Mouse (Mus musculus): Measurements from ENCODE around the gene Anapc13. TPM values are rescaled to one million over a fixed set of nuclear protein-coding genes. Genes with fewer than 3 reads are reported as not detected.

Anapc13 gene
- polyA plus RNA-seq, 1 experiment from 2014 or later = 89.4 TPM

- H3K4me2 ChIP-seq (ENCODE audit: low read depth, low read length) = no peak overlapping the region
- no peaks in the 10 kb centered on the region for H3K36me3 ChIP-seq (ENCODE audit: control insufficient read depth, insufficient read depth)
- ATAC-seq (ENCODE audit: low read depth) = no peak
- no peaks in the 10 kb centered on the region for H3K4me1 ChIP-seq (ENCODE audit: control insufficient read depth, low read depth, low read length)
- no peak overlapping the region for H3K4me3 ChIP-seq (ENCODE audit: low read depth, low read length)
- H3K27ac ChIP-seq (ENCODE audit: low read length) = no peak overlapping the region
- H3K27me3 ChIP-seq (ENCODE audit: control insufficient read depth, insufficient read depth, low read depth, low read length) = no peaks in the 10 kb centered on the region
- WGBS (ENCODE audit: insufficient replicate concordance) = 37% methylated on average over 7 of the region's 7 CpGs
- H3K9ac ChIP-seq (ENCODE audit: low read depth, low read length) = no peak overlapping the region
- H3K9me3 ChIP-seq (replicated peaks; ENCODE audit: control insufficient read depth, low read length) = no peaks in the 10 kb centered on the region
Measured at GRCm38 (mm10) chr9:102650637-102651036, 24.5 kb downstream of the Anapc13 start.

- no peaks in the 10 kb centered on the region for H3K36me3 ChIP-seq (ENCODE audit: control insufficient read depth, insufficient read depth)
- H3K9ac ChIP-seq (ENCODE audit: low read depth, low read length) = no peak overlapping the region
- 42% methylated on average over 6 of the region's 6 CpGs for WGBS (ENCODE audit: insufficient replicate concordance)
- no peak for ATAC-seq (ENCODE audit: low read depth)
- no peak overlapping the region for H3K4me2 ChIP-seq (ENCODE audit: low read depth, low read length)
- no peak overlapping the region for H3K4me3 ChIP-seq (ENCODE audit: low read depth, low read length)
- H3K27ac ChIP-seq (ENCODE audit: low read length) = no peak overlapping the region
- no peaks in the 10 kb centered on the region for H3K27me3 ChIP-seq (ENCODE audit: control insufficient read depth, insufficient read depth, low read depth, low read length)
- no peaks in the 10 kb centered on the region for H3K9me3 ChIP-seq (replicated peaks; ENCODE audit: control insufficient read depth, low read length)
- H3K4me1 ChIP-seq (ENCODE audit: control insufficient read depth, low read depth, low read length) = no peaks in the 10 kb centered on the region
Measured at GRCm38 (mm10) chr9:102651199-102651720, 25.2 kb downstream of the Anapc13 start.

- Histone ChIP-seq H3K4me2 (ENCODE audit: low read depth, low read length) (no peak overlapping the region), H3K27me3 (ENCODE audit: control insufficient read depth, insufficient read depth, low read depth, low read length) (no peaks in the 10 kb centered on the region), H3K27ac (ENCODE audit: low read length) (no peak overlapping the region), H3K4me3 (ENCODE audit: low read depth, low read length) (no peak overlapping the region), H3K4me1 (ENCODE audit: control insufficient read depth, low read depth, low read length) (no peaks in the 10 kb centered on the region), H3K9ac (ENCODE audit: low read depth, low read length) (no peak overlapping the region), H3K36me3 (ENCODE audit: control insufficient read depth, insufficient read depth) (no peaks in the 10 kb centered on the region), H3K9me3 (replicated peaks; ENCODE audit: control insufficient read depth, low read length) (no peaks in the 10 kb centered on the region)
- 44% methylated on average over 8 of the region's 8 CpGs for WGBS (ENCODE audit: insufficient replicate concordance)
- no peak for ATAC-seq (ENCODE audit: low read depth)
Measured at GRCm38 (mm10) chr9:102656355-102657095, 30.4 kb downstream of the Anapc13 start.

- 45% methylated on average over 6 of the region's 6 CpGs for WGBS (ENCODE audit: insufficient replicate concordance)
- Histone ChIP-seq H3K9me3 (replicated peaks; ENCODE audit: control insufficient read depth, low read length) (no peaks in the 10 kb centered on the region), H3K36me3 (ENCODE audit: control insufficient read depth, insufficient read depth) (no peaks in the 10 kb centered on the region), H3K27me3 (ENCODE audit: control insufficient read depth, insufficient read depth, low read depth, low read length) (no peaks in the 10 kb centered on the region), H3K27ac (ENCODE audit: low read length) (no peak overlapping the region), H3K4me2 (ENCODE audit: low read depth, low read length) (no peak overlapping the region), H3K9ac (ENCODE audit: low read depth, low read length) (no peak overlapping the region), H3K4me3 (ENCODE audit: low read depth, low read length) (no peak overlapping the region), H3K4me1 (ENCODE audit: control insufficient read depth, low read depth, low read length) (no peaks in the 10 kb centered on the region)
- no peak for ATAC-seq (ENCODE audit: low read depth)
Measured at GRCm38 (mm10) chr9:102668115-102668514, 42.0 kb downstream of the Anapc13 start.

GRCm38 (mm10) chr9:102668906-102669305, 42.8 kb downstream of the Anapc13 start:
- no peaks in the 10 kb centered on the region for H3K36me3 ChIP-seq (ENCODE audit: control insufficient read depth, insufficient read depth)
- H3K4me1 ChIP-seq (ENCODE audit: control insufficient read depth, low read depth, low read length) = no peaks in the 10 kb centered on the region
- H3K9me3 ChIP-seq (replicated peaks; ENCODE audit: control insufficient read depth, low read length) = no peaks in the 10 kb centered on the region
- H3K4me2 ChIP-seq (ENCODE audit: low read depth, low read length) = no peak overlapping the region
- WGBS (ENCODE audit: insufficient replicate concordance) = 73% methylated on average over 12 of the region's 12 CpGs
- H3K9ac ChIP-seq (ENCODE audit: low read depth, low read length) = no peak overlapping the region
- no peaks in the 10 kb centered on the region for H3K27me3 ChIP-seq (ENCODE audit: control insufficient read depth, insufficient read depth, low read depth, low read length)
- no peak for ATAC-seq (ENCODE audit: low read depth)
- no peak overlapping the region for H3K27ac ChIP-seq (ENCODE audit: low read length)
- no peak overlapping the region for H3K4me3 ChIP-seq (ENCODE audit: low read depth, low read length)

- 66% methylated on average over 7 of the region's 7 CpGs for whole genome bisulfite sequencing (ENCODE audit: insufficient replicate concordance)
- H3K4me3 ChIP-seq (ENCODE audit: low read depth, low read length) = no peak overlapping the region
- no peaks in the 10 kb centered on the region for H3K36me3 ChIP-seq (ENCODE audit: control insufficient read depth, insufficient read depth)
- H3K9ac ChIP-seq (ENCODE audit: low read depth, low read length) = no peak overlapping the region
- H3K9me3 ChIP-seq (replicated peaks; ENCODE audit: control insufficient read depth, low read length) = no peaks in the 10 kb centered on the region
- H3K4me2 ChIP-seq (ENCODE audit: low read depth, low read length) = no peak overlapping the region
- no peaks in the 10 kb centered on the region for H3K27me3 ChIP-seq (ENCODE audit: control insufficient read depth, insufficient read depth, low read depth, low read length)
- no peak overlapping the region for H3K27ac ChIP-seq (ENCODE audit: low read length)
- no peaks in the 10 kb centered on the region for H3K4me1 ChIP-seq (ENCODE audit: control insufficient read depth, low read depth, low read length)
- no peak for ATAC-seq (ENCODE audit: low read depth)
Measured at GRCm38 (mm10) chr9:102673381-102673780, 47.3 kb downstream of the Anapc13 start.

GRCm38 (mm10) chr9:102675922-102676321, 49.8 kb downstream of the Anapc13 start:
- no peaks in the 10 kb centered on the region for H3K4me1 ChIP-seq (ENCODE audit: control insufficient read depth, low read depth, low read length)
- H3K9ac ChIP-seq (ENCODE audit: low read depth, low read length) = no peak overlapping the region
- no peak for ATAC-seq (ENCODE audit: low read depth)
- no peaks in the 10 kb centered on the region for H3K9me3 ChIP-seq (replicated peaks; ENCODE audit: control insufficient read depth, low read length)
- no peak overlapping the region for H3K4me2 ChIP-seq (ENCODE audit: low read depth, low read length)
- no peak overlapping the region for H3K27ac ChIP-seq (ENCODE audit: low read length)
- H3K36me3 ChIP-seq (ENCODE audit: control insufficient read depth, insufficient read depth) = no peaks in the 10 kb centered on the region
- no peaks in the 10 kb centered on the region for H3K27me3 ChIP-seq (ENCODE audit: control insufficient read depth, insufficient read depth, low read depth, low read length)
- 52% methylated on average over 5 of the region's 5 CpGs for WGBS (ENCODE audit: insufficient replicate concordance)
- no peak overlapping the region for H3K4me3 ChIP-seq (ENCODE audit: low read depth, low read length)

- Histone ChIP-seq H3K27ac (ENCODE audit: low read length) (no peak overlapping the region), H3K9me3 (replicated peaks; ENCODE audit: control insufficient read depth, low read length) (no peaks in the 10 kb centered on the region), H3K4me1 (ENCODE audit: control insufficient read depth, low read depth, low read length) (no peaks in the 10 kb centered on the region), H3K9ac (ENCODE audit: low read depth, low read length) (no peak overlapping the region), H3K4me2 (ENCODE audit: low read depth, low read length) (no peak overlapping the region), H3K4me3 (ENCODE audit: low read depth, low read length) (no peak overlapping the region), H3K27me3 (ENCODE audit: control insufficient read depth, insufficient read depth, low read depth, low read length) (no peaks in the 10 kb centered on the region), H3K36me3 (ENCODE audit: control insufficient read depth, insufficient read depth) (no peaks in the 10 kb centered on the region)
- no peak for ATAC-seq (ENCODE audit: low read depth)
- 52% methylated on average over 7 of the region's 7 CpGs for WGBS (ENCODE audit: insufficient replicate concordance)
Measured at GRCm38 (mm10) chr9:102681470-102681869, 55.4 kb downstream of the Anapc13 start.
